Comparison of ENCODE assay signal across 15 mouse cellular contexts in genomic region chr11:103076581-103076980, GRCm38 (mm10). TPM values are rescaled to one million over a fixed set of nuclear protein-coding genes. Genes with fewer than 3 reads are reported as not detected.
DNase-seq lines count a peak whose midpoint lies in the region; ATAC-seq lines count a peak whose summit lies in the region.
"Had no signal": no experiment of that assay in that cellular context is flagged by ENCODE, and none has a peak within 500 bp of the region (broad histone marks: within the 10 kb centered on the region; RNA-seq: fewer than 3 reads in every experiment).

No protein-coding gene starts in this region.

- 0 out of 2 replicates have a peak overlapping the region, but pooled peaks have one; percentile 5 for H3K9ac ChIP-seq in forebrain, embryonic 12.5 days
- H3K9ac ChIP-seq in forebrain, embryonic 16.5 days (replicated peaks; ENCODE audit: low read depth, low read length): no peak overlapping the region
- H3K9ac ChIP-seq: embryonic facial prominence, embryonic 13.5 days; embryonic facial prominence, embryonic 15.5 days had no signal

- no peak overlapping the region for H3K4me2 ChIP-seq in forebrain, embryonic 12.5 days
- no peak overlapping the region for H3K4me2 ChIP-seq in forebrain, embryonic 16.5 days (ENCODE audit: low read length)
- H3K4me2 ChIP-seq: embryonic facial prominence, embryonic 13.5 days; embryonic facial prominence, embryonic 15.5 days had no signal

- peaks cover 41% of the 10 kb centered on the region for H3K27me3 ChIP-seq in forebrain, embryonic 12.5 days
- H3K27me3 ChIP-seq in forebrain, embryonic 16.5 days (replicated peaks; ENCODE audit: control insufficient read depth, insufficient read depth, low read length): peaks cover 17% of the 10 kb centered on the region

- H3K4me1 ChIP-seq in forebrain, embryonic 12.5 days: peaks cover 14% of the 10 kb centered on the region
- peaks cover 10% of the 10 kb centered on the region for H3K4me1 ChIP-seq in forebrain, embryonic 16.5 days (replicated peaks; ENCODE audit: control insufficient read depth, insufficient read depth, low read length)

- H3K36me3 ChIP-seq in forebrain, embryonic 12.5 days (replicated peaks): no peaks in the 10 kb centered on the region
- no peaks in the 10 kb centered on the region for H3K36me3 ChIP-seq in forebrain, embryonic 16.5 days (ENCODE audit: control insufficient read depth, insufficient read depth)
- H3K36me3 ChIP-seq: embryonic facial prominence, embryonic 15.5 days; forebrain, embryonic 10.5 days had no signal

- H3K9me3 ChIP-seq in forebrain, embryonic 12.5 days: no peaks in the 10 kb centered on the region
- H3K9me3 ChIP-seq in forebrain, embryonic 16.5 days (ENCODE audit: control insufficient read depth, low read length): no peaks in the 10 kb centered on the region
- H3K9me3 ChIP-seq: embryonic facial prominence, embryonic 13.5 days; embryonic facial prominence, embryonic 15.5 days; forebrain, embryonic 10.5 days had no signal

- DNase-seq in gastrocnemius, postnatal 14 days: peak; percentile 3
- DNase-seq in gastrocnemius, postnatal 10 days: no peak
- peak; percentile 2 for DNase-seq in right cerebral cortex, postnatal 14 days
- DNase-seq in right cerebral cortex, postnatal 10 days (ENCODE audit: low spot score in 2 of 2): no peak
- DNase-seq: adrenal gland, adult 2 months; adrenal gland, postnatal 10 days; adrenal gland, postnatal 25 days; embryo, embryonic 11 days had no signal

- ATAC-seq in forebrain, embryonic 12.5 days (ENCODE audit: low FRiP score): no peak
- ATAC-seq in forebrain, embryonic 16.5 days: no peak
- ATAC-seq: forebrain, embryonic 14.5 days had no signal

- H3K4me3 ChIP-seq in forebrain, embryonic 12.5 days (replicated peaks): no peak overlapping the region
- no peak overlapping the region for H3K4me3 ChIP-seq in forebrain, embryonic 16.5 days (replicated peaks; ENCODE audit: low read length)
- H3K4me3 ChIP-seq: embryonic facial prominence, embryonic 13.5 days; embryonic facial prominence, embryonic 15.5 days; erythroblast, embryonic 14.5 days; forebrain, embryonic 10.5 days had no signal

- WGBS in forebrain, embryonic 12.5 days: 89% methylated on average over 8 of the region's 8 CpGs
- 85% methylated on average over 8 of the region's 8 CpGs for WGBS in forebrain, embryonic 16.5 days

- intact Hi-C loops in gastrocnemius, postnatal 14 days (cut with DNase I; ENCODE audit: low total_unique reads): no loop called here

- no peak overlapping the region for H3K27ac ChIP-seq in forebrain, embryonic 12.5 days
- H3K27ac ChIP-seq in forebrain, embryonic 16.5 days (ENCODE audit: low read length): no peak overlapping the region
- H3K27ac ChIP-seq: embryonic facial prominence, embryonic 13.5 days; embryonic facial prominence, embryonic 15.5 days; forebrain, embryonic 10.5 days had no signal

RNA-seq across cellular contexts. Expression of gene Plcd3, which starts 24.9 kb away (rescaled TPM):
- polyA plus RNA-seq in forebrain, embryonic 12.5 days (2016; fragmentation: Nextera tagmentation; extraction: Ambion mirVana): 1.4 and 1.5 TPM in 2 replicates
- polyA plus RNA-seq in forebrain, embryonic 16.5 days (2015; fragmentation: Nextera tagmentation; extraction: Ambion mirVana): 2.5 and 2.6 TPM in 2 replicates
- total RNA-seq in gastrocnemius, postnatal 14 days (2021): 1 to 10 TPM; 4.5 TPM
- total RNA-seq in gastrocnemius, postnatal 10 days (2021): 1 to 10 TPM; 5.8 to 8.6 TPM

RNA-seq across cellular contexts. Expression of gene Acbd4, which starts 24.9 kb away (rescaled TPM):
- 5.7 and 7.1 TPM in 2 replicates for polyA plus RNA-seq in forebrain, embryonic 12.5 days (2016; fragmentation: Nextera tagmentation; extraction: Ambion mirVana)
- 17.0 and 17.8 TPM in 2 replicates for polyA plus RNA-seq in forebrain, embryonic 16.5 days (2015; fragmentation: Nextera tagmentation; extraction: Ambion mirVana)
- total RNA-seq in gastrocnemius, postnatal 14 days (2021): 10 to 100 TPM; 30.0 to 35.7 TPM
- 10 to 100 TPM; 34.9 to 50.5 TPM for total RNA-seq in gastrocnemius, postnatal 10 days (2021)

RNA-seq across cellular contexts. Expression of gene Hexim1, which starts 39.5 kb away (rescaled TPM):
- polyA plus RNA-seq in forebrain, embryonic 12.5 days (2016; fragmentation: Nextera tagmentation; extraction: Ambion mirVana): 3.4 TPM in 2 replicates
- 3.5 and 4.1 TPM in 2 replicates for polyA plus RNA-seq in forebrain, embryonic 16.5 days (2015; fragmentation: Nextera tagmentation; extraction: Ambion mirVana)
- total RNA-seq in gastrocnemius, postnatal 14 days (2021): 10 to 100 TPM; 20.7 to 21.5 TPM
- 10 to 100 TPM; 24.0 to 26.7 TPM for total RNA-seq in gastrocnemius, postnatal 10 days (2021)

RNA-seq across cellular contexts. Expression of gene Dcakd, which starts 48.4 kb away (rescaled TPM):
- 190 and 210 TPM in 2 replicates for polyA plus RNA-seq in forebrain, embryonic 12.5 days (2016; fragmentation: Nextera tagmentation; extraction: Ambion mirVana)
- 162 and 166 TPM in 2 replicates for polyA plus RNA-seq in forebrain, embryonic 16.5 days (2015; fragmentation: Nextera tagmentation; extraction: Ambion mirVana)
- 10 to 100 TPM; 22.8 to 30.0 TPM for total RNA-seq in gastrocnemius, postnatal 14 days (2021)
- total RNA-seq in gastrocnemius, postnatal 10 days (2021): 10 to 100 TPM; 34.9 to 45.5 TPM

RNA-seq across cellular contexts. Expression of gene Nmt1, which starts 48.6 kb away (rescaled TPM):
- 49.0 and 56.2 TPM in 2 replicates for polyA plus RNA-seq in forebrain, embryonic 12.5 days (2016; fragmentation: Nextera tagmentation; extraction: Ambion mirVana)
- polyA plus RNA-seq in forebrain, embryonic 16.5 days (2015; fragmentation: Nextera tagmentation; extraction: Ambion mirVana): 31.7 and 37.2 TPM in 2 replicates
- total RNA-seq in gastrocnemius, postnatal 14 days (2021): 10 to 100 TPM; 42.8 to 44.0 TPM
- 10 to 100 TPM; 41.5 to 49.7 TPM for total RNA-seq in gastrocnemius, postnatal 10 days (2021)

Comparison
In these comparisons a context has a peak if more than half of its experiments do, and no peak if none do; other contexts are left out.
1. DNase-seq: peak in gastrocnemius, postnatal 14 days (single experiment) and right cerebral cortex, postnatal 14 days (single experiment); none in gastrocnemius, postnatal 10 days (single experiment) and right cerebral cortex, postnatal 10 days (0 of 2).